ENCODE assay signal across 8 mouse cellular contexts in genomic region chr11:96860564-96860963, GRCm38 (mm10). TPM values are rescaled to one million over a fixed set of nuclear protein-coding genes. Genes with fewer than 3 reads are reported as not detected.
DNase-seq lines count a peak whose midpoint lies in the region; ATAC-seq lines count a peak whose summit lies in the region.

No protein-coding gene starts in this region.

- H3K27ac ChIP-seq in intestine, embryonic 15.5 days = no peak overlapping the region
- no peak overlapping the region for H3K27ac ChIP-seq in limb, embryonic 10.5 days
- no peak overlapping the region for H3K27ac ChIP-seq in midbrain, embryonic 12.5 days (replicated peaks)

- DNase-seq in CD4-positive, CD25-positive, alpha-beta regulatory T cell, adult 2 months (ENCODE audit: low read depth, low spot score) = peak; percentile 88
- peak; percentile 76 to 91 for DNase-seq in cerebellum, postnatal 4 days (ENCODE audit: low spot score in 2 of 2)
- DNase-seq in gastrocnemius, postnatal 14 days = peak; percentile 93
- DNase-seq in limb, embryonic 10.5 days (ENCODE audit: low spot score) = peak; percentile 91
- peak; percentile 58 for DNase-seq in spleen, adult 12 weeks (ENCODE audit: low spot score)

- H3K9me3 ChIP-seq in intestine, embryonic 15.5 days = no peaks in the 10 kb centered on the region
- no peaks in the 10 kb centered on the region for H3K9me3 ChIP-seq in limb, embryonic 10.5 days (replicated peaks)
- H3K9me3 ChIP-seq in midbrain, embryonic 12.5 days = no peaks in the 10 kb centered on the region

- H3K4me1 ChIP-seq in intestine, embryonic 15.5 days (replicated peaks) = peaks cover 22% of the 10 kb centered on the region
- H3K4me1 ChIP-seq in limb, embryonic 10.5 days = peaks cover 32% of the 10 kb centered on the region
- peaks cover 36% of the 10 kb centered on the region for H3K4me1 ChIP-seq in midbrain, embryonic 12.5 days

- intact Hi-C loops in gastrocnemius, postnatal 14 days (cut with DNase I; ENCODE audit: low total_unique reads) = loop anchor here (2.0 to 5.0 kb wide), 2 partner anchors 102 to 578 kb away; partner anchors contain the start of gene Hoxb8

- no peak for ATAC-seq in CD4-positive, CD25-positive, alpha-beta regulatory T cell, adult 4 months
- ATAC-seq in intestine, embryonic 15.5 days = peak; percentile 24; the same call in 1 of the 2 replicates
- 0 out of 2 replicates have a peak, but pooled peaks have one; percentile 39 for ATAC-seq in midbrain, embryonic 12.5 days (ENCODE audit: low FRiP score, low read depth)

- no peaks in the 10 kb centered on the region for H3K36me3 ChIP-seq in intestine, embryonic 15.5 days
- no peaks in the 10 kb centered on the region for H3K36me3 ChIP-seq in limb, embryonic 10.5 days
- no peaks in the 10 kb centered on the region for H3K36me3 ChIP-seq in midbrain, embryonic 12.5 days

- 0 out of 2 replicates have a peak, but pooled peaks cover 4% of the 10 kb centered on the region for H3K27me3 ChIP-seq in intestine, embryonic 15.5 days (replicated peaks)
- peaks cover 14% of the 10 kb centered on the region for H3K27me3 ChIP-seq in limb, embryonic 10.5 days (ENCODE audit: low read depth, poor library complexity, severe bottlenecking)
- H3K27me3 ChIP-seq in midbrain, embryonic 12.5 days = no peaks in the 10 kb centered on the region; the same call in 1 of the 2 replicates

- WGBS in intestine, embryonic 15.5 days = 10% methylated on average over 8 of the region's 8 CpGs
- 10% methylated on average over 8 of the region's 8 CpGs for WGBS in limb, embryonic 10.5 days
- WGBS in midbrain, embryonic 12.5 days = 5% methylated on average over 8 of the region's 8 CpGs

- peak overlapping the region; percentile 88; the same call in 1 of the 2 replicates for H3K4me2 ChIP-seq in intestine, embryonic 15.5 days (replicated peaks)
- no peak overlapping the region for H3K4me2 ChIP-seq in midbrain, embryonic 12.5 days (replicated peaks)

- no peak overlapping the region for H3K4me3 ChIP-seq in intestine, embryonic 15.5 days (replicated peaks)
- H3K4me3 ChIP-seq in limb, embryonic 10.5 days = no peak overlapping the region
- H3K4me3 ChIP-seq in midbrain, embryonic 12.5 days = no peak overlapping the region

- no peak overlapping the region for H3K9ac ChIP-seq in intestine, embryonic 15.5 days
- no peak overlapping the region for H3K9ac ChIP-seq in midbrain, embryonic 12.5 days (replicated peaks)

RNA-seq across cellular contexts. Expression of gene Copz2, which starts 10.9 kb away (rescaled TPM):
- not detected for polyA plus RNA-seq in CD4-positive, CD25-positive, alpha-beta regulatory T cell, adult 4 months (2017; shearing (Covaris generic))
- 10 to 100 TPM; 28.3 to 36.3 TPM for total RNA-seq in gastrocnemius, postnatal 14 days (2021)
- 93.5 and 94.6 TPM in 2 replicates for polyA plus RNA-seq in intestine, embryonic 15.5 days (2015; fragmentation: Nextera tagmentation; extraction: Ambion mirVana)
- 25.9 and 39.9 TPM in 2 replicates for polyA plus RNA-seq in limb, embryonic 10.5 days (2016; fragmentation: Nextera tagmentation; extraction: Ambion mirVana)
- 36.1 and 43.0 TPM in 2 replicates for polyA plus RNA-seq in midbrain, embryonic 12.5 days (2016; fragmentation: Nextera tagmentation; extraction: Ambion mirVana)

RNA-seq across cellular contexts. Expression of gene Nfe2l1, which starts 30.8 kb away (rescaled TPM):
- polyA plus RNA-seq in CD4-positive, CD25-positive, alpha-beta regulatory T cell, adult 4 months (2017; shearing (Covaris generic)) = 10 to 100 TPM; 21.3 to 26.1 TPM
- total RNA-seq in gastrocnemius, postnatal 14 days (2021) = 100 to 1,000 TPM; 241 to 268 TPM
- 50.4 and 52.6 TPM in 2 replicates for polyA plus RNA-seq in intestine, embryonic 15.5 days (2015; fragmentation: Nextera tagmentation; extraction: Ambion mirVana)
- polyA plus RNA-seq in limb, embryonic 10.5 days (2016; fragmentation: Nextera tagmentation; extraction: Ambion mirVana) = 60.0 and 69.3 TPM in 2 replicates
- 80.9 and 81.1 TPM in 2 replicates for polyA plus RNA-seq in midbrain, embryonic 12.5 days (2016; fragmentation: Nextera tagmentation; extraction: Ambion mirVana)

RNA-seq across cellular contexts. Expression of gene Cdk5rap3, which starts 55.7 kb away (rescaled TPM):
- 100 to 1,000 TPM in 1 of 2 experiments, 10 to 100 TPM in 1; 82.3 to 119 TPM for polyA plus RNA-seq in CD4-positive, CD25-positive, alpha-beta regulatory T cell, adult 4 months (2017; shearing (Covaris generic))
- total RNA-seq in gastrocnemius, postnatal 14 days (2021) = 10 to 100 TPM; 26.5 to 30.0 TPM
- polyA plus RNA-seq in intestine, embryonic 15.5 days (2015; fragmentation: Nextera tagmentation; extraction: Ambion mirVana) = 64.2 and 66.7 TPM in 2 replicates
- polyA plus RNA-seq in limb, embryonic 10.5 days (2016; fragmentation: Nextera tagmentation; extraction: Ambion mirVana) = 85.3 and 90.0 TPM in 2 replicates
- polyA plus RNA-seq in midbrain, embryonic 12.5 days (2016; fragmentation: Nextera tagmentation; extraction: Ambion mirVana) = 107 and 116 TPM in 2 replicates

Comparison
In these comparisons a context has a peak if more than half of its experiments do, and no peak if none do; other contexts are left out.
1. RNA of gene Copz2, which starts 10.9 kb away (polyA plus RNA-seq): 93.5 to 94.6 TPM in intestine, embryonic 15.5 days, 36.1 to 43.0 TPM in midbrain, embryonic 12.5 days and 25.9 to 39.9 TPM in limb, embryonic 10.5 days; not detected in CD4-positive, CD25-positive, alpha-beta regulatory T cell, adult 4 months; every median in the first group is over 10 times any median in the second.
2. Peak in every context shown above with its lines, with median percentiles within 50 percentile points of each other: DNase-seq.